In the genomic region with DNA sequence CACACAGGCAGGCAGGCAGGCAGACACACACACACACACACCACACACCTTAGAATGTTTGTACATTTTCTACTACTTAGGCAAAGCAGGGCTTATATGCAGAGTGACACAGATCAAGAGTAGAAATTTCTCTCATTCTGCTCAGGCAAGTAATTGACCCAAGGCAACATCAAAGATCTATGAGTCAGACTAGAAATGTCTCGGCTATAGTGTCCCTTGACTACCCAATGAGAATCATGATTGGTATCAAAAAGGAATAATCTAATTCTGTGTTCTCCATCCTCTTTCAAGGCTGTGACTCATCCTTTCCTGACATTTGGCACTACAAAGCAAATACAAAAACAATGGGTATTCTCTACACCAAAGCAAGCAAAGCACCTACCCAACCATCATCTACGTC, we compare ENCODE assay signal across 11 mouse cellular contexts.
"Had no signal": no experiment of that assay in that cellular context is flagged by ENCODE, and none has a peak within 500 bp of the region (broad histone marks: within the 10 kb centered on the region; RNA-seq: fewer than 3 reads in every experiment).

No protein-coding gene starts in this region.

- ATAC-seq: lung, postnatal 0 days; midbrain, embryonic 13.5 days; midbrain, embryonic 15.5 days had no signal

- DNase-seq: lung, adult 2 months; lung, postnatal 14 days; lung, postnatal 36 days; right cerebral cortex, postnatal 14 days; spleen, adult 18-20 months; thymus, adult 18-20 months; thymus, postnatal 14 days; thymus, postnatal 36 days had no signal
